Mouse (Mus musculus) fibroblast of lung, adult 2 months (primary cell): ENCODE results near the gene Lama2.
"Not testable (repeated sequence)": the region's sequence is repeated elsewhere in the genome, so short reads cannot be mapped to it uniquely, and the experiment has no call there.

Source experiments
- DNase-seq: peaks from one replicate; pipeline ENCODE4 v3.0.0-alpha.2; 2011; ENCODE audit warnings: low read depth

Gene Lama2

GRCm38 (mm10) chr10:27005716-27006115 is 613.8 kb downstream of the Lama2 start:
- no peak for DNase-seq

GRCm38 (mm10) chr10:27001554-27002178 is 617.9 kb downstream of the Lama2 start:
- DNase-seq, result no peak

GRCm38 (mm10) chr10:26996684-26997083 is 622.9 kb downstream of the Lama2 start:
- no peak for DNase-seq

GRCm38 (mm10) chr10:26995987-26996386 is 623.6 kb downstream of the Lama2 start:
- DNase-seq, result peak; percentile 65

- DNase-seq, result no peak
Measured at GRCm38 (mm10) chr10:26995182-26995975, 624.2 kb downstream of the Lama2 start.

- DNase-seq, result no peak
Measured at GRCm38 (mm10) chr10:26993971-26994761, 625.4 kb downstream of the Lama2 start.

- no peak for DNase-seq
Measured at GRCm38 (mm10) chr10:26985451-26985850, 634.1 kb downstream of the Lama2 start.

- DNase-seq, result not testable (repeated sequence)
Measured at GRCm38 (mm10) chr10:26984082-26984481, 635.5 kb downstream of the Lama2 start.

GRCm38 (mm10) chr10:26983583-26983982 is 636.0 kb downstream of the Lama2 start:
- no peak for DNase-seq

GRCm38 (mm10) chr10:26982621-26983020 is 636.9 kb downstream of the Lama2 start:
- DNase-seq, result no peak

GRCm38 (mm10) chr10:26975372-26975771 is 644.2 kb downstream of the Lama2 start:
- no peak for DNase-seq

- no peak for DNase-seq
Measured at GRCm38 (mm10) chr10:26974224-26974623, 645.3 kb downstream of the Lama2 start.

GRCm38 (mm10) chr10:26973575-26973974 is 646.0 kb downstream of the Lama2 start:
- no peak for DNase-seq

GRCm38 (mm10) chr10:26958513-26958912 is 661.0 kb downstream of the Lama2 start:
- no peak for DNase-seq

GRCm38 (mm10) chr10:26950448-26950847 is 669.1 kb downstream of the Lama2 start:
- DNase-seq, result no peak

- no peak for DNase-seq
Measured at GRCm38 (mm10) chr10:26949667-26950066, 669.9 kb downstream of the Lama2 start.

- no peak for DNase-seq
Measured at GRCm38 (mm10) chr10:26948331-26948730, 671.2 kb downstream of the Lama2 start.

- DNase-seq, result no peak
Measured at GRCm38 (mm10) chr10:26939549-26939948, 680.0 kb downstream of the Lama2 start.

- DNase-seq, result not testable (repeated sequence)
Measured at GRCm38 (mm10) chr10:26938464-26938863, 681.1 kb downstream of the Lama2 start.

- not testable (repeated sequence) for DNase-seq
Measured at GRCm38 (mm10) chr10:26936056-26936455, 683.5 kb downstream of the Lama2 start.
